ENCODE assay signal across 8 mouse cellular contexts in genomic region chr11:31368252-31368964, GRCm38 (mm10). TPM values are rescaled to one million over a fixed set of nuclear protein-coding genes. Genes with fewer than 3 reads are reported as not detected.
DNase-seq lines count a peak whose midpoint lies in the region; ATAC-seq and TF ChIP-seq lines count a peak whose summit lies in the region.

No protein-coding gene starts in this region.

- no peak overlapping the region for H3K27ac ChIP-seq in left cerebral cortex, adult 2 months
- no peak overlapping the region for H3K27ac ChIP-seq in bone marrow macrophage, adult 2 months (ENCODE audit: insufficient read depth, low read depth, low read length)
- H3K27ac ChIP-seq in forebrain, embryonic 14.5 days (ENCODE audit: low read depth, low read length), result no peak overlapping the region
- H3K27ac ChIP-seq in liver, embryonic 14.5 days, result no peak overlapping the region

- no peaks in the 10 kb centered on the region for H3K9me3 ChIP-seq in forebrain, embryonic 14.5 days (replicated peaks; ENCODE audit: control insufficient read depth, low read length)
- no peaks in the 10 kb centered on the region for H3K9me3 ChIP-seq in liver, embryonic 14.5 days (ENCODE audit: control insufficient read depth, low read length)

- under 1% methylated on average over 36 of the region's 36 CpGs for WGBS in forebrain, embryonic 14.5 days
- WGBS in liver, embryonic 14.5 days (ENCODE audit: insufficient replicate concordance), result 3% methylated on average over 36 of the region's 36 CpGs

- no peak for DNase-seq in left cerebral cortex, adult 2 months (ENCODE audit: extremely low spot score in 1 of 2, low spot score in 2 of 2)
- DNase-seq in left cerebral cortex, adult 8-10 months (ENCODE audit: low spot score in 2 of 2), result no peak
- peak; percentile 42 for DNase-seq in forebrain, embryonic 14.5 days (ENCODE audit: low spot score)
- no peak for DNase-seq in liver, embryonic 14.5 days (ENCODE audit: low read depth in 3 of 3, low spot score in 3 of 3)
- DNase-seq in urinary bladder, postnatal 14 days (ENCODE audit: low spot score), result no peak
- DNase-seq in frontal cortex, postnatal 14 days (ENCODE audit: low spot score in 2 of 2), result no peak
- DNase-seq in kidney, adult 8-10 months, result no peak

- TF ChIP-seq CTCF in left cerebral cortex, adult 2 months (IDR thresholded peaks at IDR 0.05), result no peak
- no peak for TF ChIP-seq CTCF in bone marrow macrophage, adult 2 months (IDR thresholded peaks at IDR 0.05; ENCODE audit: low read depth, low read length)
- no peak for TF ChIP-seq CTCF in liver, embryonic 14.5 days (IDR thresholded peaks at IDR 0.05; ENCODE audit: low read depth)

- H3K4me1 ChIP-seq in bone marrow macrophage, adult 2 months (ENCODE audit: control insufficient read depth, insufficient read depth, low read length), result no peaks in the 10 kb centered on the region
- peaks cover 15% of the 10 kb centered on the region; the same call in 1 of the 2 replicates for H3K4me1 ChIP-seq in forebrain, embryonic 14.5 days (ENCODE audit: control insufficient read depth, insufficient read depth, low read length)
- H3K4me1 ChIP-seq in liver, embryonic 14.5 days (replicated peaks; ENCODE audit: control insufficient read depth in 2 of 2, insufficient read depth in 2 of 2, low read length in 1 of 2), result peaks cover 0 to 2% of the 10 kb centered on the region in 2 experiments; a peak in 1 of 4 replicates

- peak overlapping the region; percentile 100 for H3K4me2 ChIP-seq in forebrain, embryonic 14.5 days (ENCODE audit: low read length)
- peak overlapping the region; percentile 66 for H3K4me2 ChIP-seq in liver, embryonic 14.5 days (ENCODE audit: low read depth)

- H3K27me3 ChIP-seq in forebrain, embryonic 14.5 days (replicated peaks; ENCODE audit: control insufficient read depth, insufficient read depth, low read length), result peaks cover 18% of the 10 kb centered on the region
- H3K27me3 ChIP-seq in liver, embryonic 14.5 days (ENCODE audit: control insufficient read depth, insufficient read depth, low read length), result peaks cover 43% of the 10 kb centered on the region

- TF ChIP-seq EP300 in liver, embryonic 14.5 days (IDR thresholded peaks at IDR 0.05; ENCODE audit: low read depth), result no peak

- peak overlapping the region; percentile 56 for H3K4me3 ChIP-seq in left cerebral cortex, adult 2 months
- H3K4me3 ChIP-seq in bone marrow macrophage, adult 2 months (ENCODE audit: insufficient read depth, low read length), result peak overlapping the region; percentile 21
- H3K4me3 ChIP-seq in forebrain, embryonic 14.5 days (ENCODE audit: low read depth, low read length), result peak overlapping the region; percentile 56
- peak overlapping the region; percentile 27 to 38 for H3K4me3 ChIP-seq in liver, embryonic 14.5 days (ENCODE audit: insufficient read depth in 1 of 2, low read depth in 2 of 2, low read length in 2 of 2)

- no peaks in the 10 kb centered on the region for H3K36me3 ChIP-seq in forebrain, embryonic 14.5 days (ENCODE audit: control insufficient read depth, insufficient read depth, low read length)
- H3K36me3 ChIP-seq in liver, embryonic 14.5 days (replicated peaks; ENCODE audit: control insufficient read depth, insufficient read depth, low read depth), result no peaks in the 10 kb centered on the region

- peak; percentile 2; the same call in 1 of the 2 replicates for ATAC-seq in forebrain, embryonic 14.5 days
- ATAC-seq in liver, embryonic 14.5 days (ENCODE audit: insufficient read depth), result no peak

- TF ChIP-seq POLR2A in bone marrow macrophage, adult 2 months (IDR thresholded peaks at IDR 0.05; ENCODE audit: borderline replicate concordance, low read depth, low read length), result no peak

- intact Hi-C loops in left cerebral cortex, adult 2 months (cut with DNase I), result no loop called here

- peak overlapping the region; percentile 60 for H3K9ac ChIP-seq in forebrain, embryonic 14.5 days (ENCODE audit: low read length)
- no peak overlapping the region for H3K9ac ChIP-seq in liver, embryonic 14.5 days (replicated peaks)

RNA-seq across cellular contexts. Expression of gene Stc2, which starts 1.5 kb away (rescaled TPM):
- 1 to 10 TPM; 1.2 to 2.0 TPM for total RNA-seq in left cerebral cortex, adult 2 months (2021)
- 1 to 10 TPM in 3 of 4 experiments, under 1 TPM in 1; 0.59 to 1.5 (median 1.4) TPM for total RNA-seq in left cerebral cortex, adult 8-10 months (2022)
- polyA plus RNA-seq in bone marrow macrophage, adult 2 months (2012; ENCODE audit: insufficient read depth, insufficient read length, missing spikeins), result not detected in 2 replicates
- polyA plus RNA-seq in forebrain, embryonic 14.5 days (2014; fragmentation: Nextera tagmentation; extraction: Ambion mirVana), result 0.35 and 0.80 TPM in 2 replicates
- polyA plus RNA-seq in liver, embryonic 14.5 days (2012; rRNA removed), result 0.23 and 0.46 TPM in 2 replicates
- polyA plus RNA-seq in liver, embryonic 14.5 days (2014; fragmentation: Nextera tagmentation; extraction: Ambion mirVana), result 0.18 and 0.21 TPM in 2 replicates
